Mouse (Mus musculus) olfactory bulb, adult 2 months (tissue): ENCODE measurements around the gene Vmn1r10.

Experiments used
- CTCF ChIP-seq: fragments of 200-500 bp; IDR thresholded peaks from 2 replicates; pipeline ENCODE4 v1.5.1; 2012; ENCODE audit warnings: low read depth, mild to moderate bottlenecking, low read length, moderate library complexity; ENCODE audit not compliant: insufficient read depth
- POLR2A ChIP-seq: fragments of 200-500 bp; IDR thresholded peaks from 2 replicates; pipeline ENCODE4 v1.6.1; 2012; ENCODE audit warnings: mild to moderate bottlenecking, low read depth, low read length, moderate library complexity; ENCODE audit not compliant: insufficient read depth

- no peak for TF ChIP-seq CTCF
- TF ChIP-seq POLR2A, result no peak
Measured at GRCm38 (mm10) chr6:57133155-57133554, 23.9 kb downstream of the Vmn1r10 start, which contains the start of gene Vmn1r11.
